Mouse (Mus musculus) cerebellum, adult 2 months (tissue): ENCODE measurements around the gene Atad2b.

Experiments
- CTCF ChIP-seq: fragments of 200-500 bp; IDR thresholded peaks from 2 replicates; pipeline ENCODE4 v1.5.1; 2011; ENCODE audit warnings: low read depth, mild to moderate bottlenecking, control low read depth, low read length, moderate library complexity, borderline replicate concordance; ENCODE audit not compliant: insufficient read depth
- POLR2A ChIP-seq: fragments of 200-500 bp; IDR thresholded peaks from 2 replicates; pipeline ENCODE4 v1.6.1; 2011; ENCODE audit warnings: low read length, control low read depth, borderline replicate concordance; ENCODE audit not compliant: insufficient read depth

DNA sequence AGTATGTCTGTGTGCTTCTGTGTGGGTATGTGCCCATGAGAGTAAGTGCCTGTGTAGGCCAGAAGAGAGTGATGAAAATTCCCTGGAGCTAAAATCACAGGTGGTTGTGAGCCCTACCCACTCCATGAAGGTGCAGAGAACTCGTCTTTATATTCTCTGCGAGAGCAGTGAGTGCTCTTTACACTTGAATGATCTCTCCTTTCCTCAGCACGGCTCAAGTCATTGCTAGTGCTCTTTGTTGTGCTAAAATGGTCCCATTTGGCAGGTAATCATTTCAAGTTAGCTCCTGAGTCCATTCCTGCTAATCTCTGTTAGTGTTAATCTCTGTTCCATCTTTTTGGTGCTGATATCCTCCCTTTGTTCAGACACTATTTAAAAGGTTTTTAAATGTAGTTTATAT lies 150.4 kb downstream of the Atad2b start:
- TF ChIP-seq CTCF (no peak), POLR2A (no peak)
